Mouse (Mus musculus): Measurements from ENCODE around the gene BC048403. TPM values are rescaled to one million over a fixed set of nuclear protein-coding genes. Genes with fewer than 3 reads are reported as not detected.

Gene BC048403
- total and polyA plus RNA-seq, 3 experiments = 2.7 to 11.6 TPM; not detected in 1

DNA sequence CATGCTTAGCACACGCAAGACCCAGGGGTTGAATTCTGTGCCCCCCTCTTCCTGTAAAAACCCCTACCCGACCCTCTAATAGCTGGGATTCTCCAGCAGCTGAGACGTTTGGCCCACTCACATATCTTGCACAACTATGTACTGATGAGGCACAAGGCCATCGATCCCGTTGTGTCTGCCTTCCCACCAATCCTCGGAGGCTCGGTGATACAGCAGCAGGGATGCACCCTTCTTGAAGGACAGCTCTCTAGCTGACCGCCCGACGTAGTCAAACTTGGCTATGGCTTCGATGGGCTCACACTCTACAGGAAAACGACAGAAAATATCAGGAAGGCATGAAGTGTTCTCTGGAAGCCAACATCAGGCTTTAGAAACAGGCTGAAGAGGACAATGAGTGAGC, 54.7 kb downstream of the BC048403 start:
- Histone ChIP-seq H3K27me3 (ENCODE audit: control insufficient read depth in 1 of 2, insufficient read depth in 2 of 2, low read length in 2 of 2) (peaks cover 0 to 2% of the 10 kb centered on the region in 2 experiments; a peak in 1 of 4 replicates), H3K4me1 (ENCODE audit: control insufficient read depth in 1 of 2, insufficient read depth in 2 of 2, low read length in 2 of 2) (no peaks in the 10 kb centered on the region; a peak in 1 of 4 replicates), H3K9me3 (replicated peaks; ENCODE audit: insufficient read depth, low read length) (no peaks in the 10 kb centered on the region), H3K9ac (ENCODE audit: control insufficient read depth, low read depth, low read length, poor library complexity, severe bottlenecking) (no peak overlapping the region), H3K36me3 (ENCODE audit: control insufficient read depth in 1 of 2, insufficient read depth in 2 of 2, low read length in 2 of 2) (no peaks in the 10 kb centered on the region; a peak in 1 of 4 replicates), H3K79me2 (ENCODE audit: control insufficient read depth, insufficient read depth, low read length, poor library complexity) (no peaks in the 10 kb centered on the region), H3K4me3 (ENCODE audit: control insufficient read depth in 1 of 2, insufficient read depth in 1 of 2, low read depth in 2 of 2, low read length in 2 of 2) (no peak overlapping the region), H3K27ac (ENCODE audit: control insufficient read depth, low read depth, low read length) (no peak overlapping the region)
- TF ChIP-seq ZKSCAN1 (IDR thresholded peaks at IDR 0.05; ENCODE audit: low read depth, low read length) (no peak), MAFK (IDR thresholded peaks at IDR 0.05; ENCODE audit: borderline replicate concordance, low read depth, low read length) (no peak), POLR2AphosphoS2 (IDR thresholded peaks at IDR 0.05; ENCODE audit: low read length) (no peak), JUND (IDR thresholded peaks at IDR 0.05; ENCODE audit: low read depth, low read length) (no peak), ZC3H11A (IDR thresholded peaks at IDR 0.05; ENCODE audit: low read depth, low read length) (no peak), MYB (IDR thresholded peaks at IDR 0.05; ENCODE audit: low read depth, low read length) (no peak), SIN3A (IDR thresholded peaks at IDR 0.05; ENCODE audit: low read length) (no peak), MXI1 (IDR thresholded peaks at IDR 0.05; ENCODE audit: low read depth, low read length) (no peak), SMC3 (IDR thresholded peaks at IDR 0.05; ENCODE audit: low read depth, low read length) (no peak), RCOR1 (IDR thresholded peaks at IDR 0.05; ENCODE audit: low read depth, low read length) (no peak), TBP (IDR thresholded peaks at IDR 0.05; ENCODE audit: low read depth, low read length) (no peak), CTCF (IDR thresholded peaks at IDR 0.05 in 2 of 3, conservative IDR thresholded peaks at IDR 0.05 in 1 of 3; ENCODE audit: control insufficient read depth in 1 of 3, insufficient read depth in 1 of 3, low read depth in 2 of 3, low read length in 3 of 3, poor library complexity in 1 of 3, severe bottlenecking in 1 of 3) (no peak), E2F4 (IDR thresholded peaks at IDR 0.05; ENCODE audit: borderline replicate concordance, low read depth, low read length) (no peak), GATA1 (IDR thresholded peaks at IDR 0.05; ENCODE audit: low read depth, low read length) (no peak), NRF1 (IDR thresholded peaks at IDR 0.05; ENCODE audit: insufficient read depth, low read depth, low read length, poor library complexity, severe bottlenecking) (no peak), ZNF384 (IDR thresholded peaks at IDR 0.05; ENCODE audit: low read depth, low read length) (no peak), UBTF (IDR thresholded peaks at IDR 0.05; ENCODE audit: borderline replicate concordance, insufficient read depth, low read depth, low read length) (no peak), CHD1 (IDR thresholded peaks at IDR 0.05; ENCODE audit: low read depth, low read length) (no peak)
- no peak for DNase-seq (ENCODE audit: low read depth, low spot score)

GRCm38 (mm10) chr10:121796027-121796802, 56.5 kb downstream of the BC048403 start:
- DNase-seq (ENCODE audit: low read depth, low spot score) = peak; percentile 92
- Histone ChIP-seq H3K27ac (ENCODE audit: control insufficient read depth, low read depth, low read length) (peak overlapping the region; percentile 31; the same call in 1 of the 2 replicates), H3K27me3 (ENCODE audit: control insufficient read depth in 1 of 2, insufficient read depth in 2 of 2, low read length in 2 of 2) (peaks cover 0 to 3% of the 10 kb centered on the region in 2 experiments; a peak in 1 of 4 replicates)
- no peak for TF ChIP-seq MAFK (IDR thresholded peaks at IDR 0.05; ENCODE audit: borderline replicate concordance, low read depth, low read length)
- no peak for TF ChIP-seq SMC3 (IDR thresholded peaks at IDR 0.05; ENCODE audit: low read depth, low read length)
- no peak for TF ChIP-seq CTCF (IDR thresholded peaks at IDR 0.05 in 2 of 3, conservative IDR thresholded peaks at IDR 0.05 in 1 of 3; ENCODE audit: control insufficient read depth in 1 of 3, insufficient read depth in 1 of 3, low read depth in 2 of 3, low read length in 3 of 3, poor library complexity in 1 of 3, severe bottlenecking in 1 of 3)
- 0 out of 2 replicates have a peak, but pooled peaks have one; percentile 26 for TF ChIP-seq POLR2AphosphoS2 (IDR thresholded peaks at IDR 0.05; ENCODE audit: low read length)
- TF ChIP-seq MYB (IDR thresholded peaks at IDR 0.05; ENCODE audit: low read depth, low read length) = no peak
- TF ChIP-seq POLR2AphosphoS5 (IDR thresholded peaks at IDR 0.05; ENCODE audit: borderline replicate concordance, low read depth, low read length) = no peak
- TF ChIP-seq USF1 (IDR thresholded peaks at IDR 0.05; ENCODE audit: low read depth, low read length) = no peak
- TF ChIP-seq NELFE (IDR thresholded peaks at IDR 0.05; ENCODE audit: low read depth, low read length) = no peak
- TF ChIP-seq ZMIZ1 (IDR thresholded peaks at IDR 0.05; ENCODE audit: low read depth, low read length) = no peak
- no peak for TF ChIP-seq MAX (IDR thresholded peaks at IDR 0.05; ENCODE audit: low read length)
- no peak for TF ChIP-seq NRF1 (IDR thresholded peaks at IDR 0.05; ENCODE audit: insufficient read depth, low read depth, low read length, poor library complexity, severe bottlenecking)
- TF ChIP-seq E2F4 (IDR thresholded peaks at IDR 0.05; ENCODE audit: borderline replicate concordance, low read depth, low read length) = no peak
- no peak for TF ChIP-seq CHD1 (IDR thresholded peaks at IDR 0.05; ENCODE audit: low read depth, low read length)
- TF ChIP-seq SIN3A (IDR thresholded peaks at IDR 0.05; ENCODE audit: low read length) = peak; percentile 74
- no peak for TF ChIP-seq MYC (IDR thresholded peaks at IDR 0.05; ENCODE audit: low read depth, low read length)
- TF ChIP-seq GATA1 (IDR thresholded peaks at IDR 0.05; ENCODE audit: low read depth, low read length) = no peak
- TF ChIP-seq MAZ (IDR thresholded peaks at IDR 0.05; ENCODE audit: low read depth, low read length) = no peak
- TF ChIP-seq HCFC1 (IDR thresholded peaks at IDR 0.05; ENCODE audit: low read depth, low read length) = no peak
- TF ChIP-seq TCF12 (IDR thresholded peaks at IDR 0.05; ENCODE audit: low read depth, low read length) = 0 out of 2 replicates have a peak, but pooled peaks have one; percentile 15
- no peak for TF ChIP-seq RAD21 (IDR thresholded peaks at IDR 0.05; ENCODE audit: low read depth, low read length)

More at GRCm38 (mm10) chr10:121796027-121796802, 56.5 kb downstream of the BC048403 start:
- H3K9me3 ChIP-seq (replicated peaks; ENCODE audit: insufficient read depth, low read length) = no peaks in the 10 kb centered on the region
- peak overlapping the region; percentile 38 to 79 for H3K4me3 ChIP-seq (ENCODE audit: control insufficient read depth in 1 of 2, insufficient read depth in 1 of 2, low read depth in 2 of 2, low read length in 2 of 2)
- no peaks in the 10 kb centered on the region; a peak in 1 of 4 replicates for H3K4me1 ChIP-seq (ENCODE audit: control insufficient read depth in 1 of 2, insufficient read depth in 2 of 2, low read length in 2 of 2)
- no peaks in the 10 kb centered on the region for H3K79me2 ChIP-seq (ENCODE audit: control insufficient read depth, insufficient read depth, low read length, poor library complexity)
- no peaks in the 10 kb centered on the region; a peak in 1 of 4 replicates for H3K36me3 ChIP-seq (ENCODE audit: control insufficient read depth in 1 of 2, insufficient read depth in 2 of 2, low read length in 2 of 2)
- H3K9ac ChIP-seq (ENCODE audit: control insufficient read depth, low read depth, low read length, poor library complexity, severe bottlenecking) = peak overlapping the region; percentile 45

Data from MEL (cell line).